Mouse (Mus musculus): ENCODE measurements around the gene Polr1b. TPM values are rescaled to one million over a fixed set of nuclear protein-coding genes. Genes with fewer than 3 reads are reported as not detected.
A peak's percentile ranks its signal among the peaks of the same experiment; 100 is the strongest.

Polr1b gene
- 23.5 and 25.4 TPM in 2 replicates for polyA plus RNA-seq (2016; fragmentation: Nextera tagmentation; extraction: Ambion mirVana)

GRCm38 (mm10) chr2:129100784-129101310 lies at the start of gene Polr1b:
Gene Polr1b, plus strand, starts transcription at chr2:129100995.
- peak within 1 kb of the TSS; percentile 71 for H3K4me3 ChIP-seq
- H3K4me1 ChIP-seq: peaks cover 8% of the 10 kb centered on the region
- peak; percentile 99 for ATAC-seq (ENCODE audit: low FRiP score)
- H3K4me2 ChIP-seq (replicated peaks): peak within 1 kb of the TSS; percentile 84
- peak within 1 kb of the TSS; percentile 79 for H3K9ac ChIP-seq
- H3K27ac ChIP-seq: no peak within 1 kb of the TSS
- no peaks in the 10 kb centered on the region for H3K9me3 ChIP-seq (replicated peaks)
- no peaks in the 10 kb centered on the region for H3K27me3 ChIP-seq
- WGBS: 0% methylated on average over 35 of the region's 35 CpGs
- H3K36me3 ChIP-seq: peaks cover 25% of the 10 kb centered on the region

GRCm38 (mm10) chr2:129052451-129052983 lies 48.3 kb upstream of the Polr1b start:
- Histone ChIP-seq H3K27me3 (no peaks in the 10 kb centered on the region), H3K4me1 (no peaks in the 10 kb centered on the region), H3K4me2 (replicated peaks) (no peak overlapping the region), H3K36me3 (no peaks in the 10 kb centered on the region), H3K9ac (no peak overlapping the region), H3K9me3 (replicated peaks) (no peaks in the 10 kb centered on the region), H3K27ac (no peak overlapping the region), H3K4me3 (no peak overlapping the region)
- whole genome bisulfite sequencing: 73% methylated on average over 4 of the region's 4 CpGs
- ATAC-seq (ENCODE audit: low FRiP score): no peak

DNA sequence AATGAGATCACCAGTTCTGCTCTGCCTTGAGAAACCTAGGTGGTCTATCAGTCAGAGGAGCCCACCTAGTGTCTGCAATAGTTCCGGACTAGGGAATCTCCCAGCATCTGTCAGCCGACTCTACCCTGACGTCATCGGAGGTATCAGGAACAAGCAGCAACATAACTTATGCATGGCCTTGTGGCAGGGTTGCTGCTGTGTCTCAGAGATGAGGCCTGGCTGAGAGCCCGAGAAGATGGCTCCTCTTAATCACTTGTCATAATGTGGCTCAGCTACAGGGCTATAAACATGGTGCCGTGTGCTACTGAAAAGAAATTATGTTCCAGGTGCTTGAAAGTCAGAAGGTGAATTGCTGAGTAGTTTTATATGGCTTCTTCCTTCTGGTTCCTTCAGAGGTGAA lies 45.1 kb upstream of the Polr1b start:
- H3K36me3 ChIP-seq: no peaks in the 10 kb centered on the region
- H3K9me3 ChIP-seq (replicated peaks): no peaks in the 10 kb centered on the region
- no peak overlapping the region for H3K9ac ChIP-seq
- no peak overlapping the region for H3K4me2 ChIP-seq (replicated peaks)
- no peaks in the 10 kb centered on the region; the same call in 1 of the 2 replicates for H3K27me3 ChIP-seq
- no peaks in the 10 kb centered on the region for H3K4me1 ChIP-seq
- no peak for ATAC-seq (ENCODE audit: low FRiP score)
- H3K27ac ChIP-seq: no peak overlapping the region
- 92% methylated on average over 6 of the region's 6 CpGs for WGBS
- no peak overlapping the region for H3K4me3 ChIP-seq

DNA sequence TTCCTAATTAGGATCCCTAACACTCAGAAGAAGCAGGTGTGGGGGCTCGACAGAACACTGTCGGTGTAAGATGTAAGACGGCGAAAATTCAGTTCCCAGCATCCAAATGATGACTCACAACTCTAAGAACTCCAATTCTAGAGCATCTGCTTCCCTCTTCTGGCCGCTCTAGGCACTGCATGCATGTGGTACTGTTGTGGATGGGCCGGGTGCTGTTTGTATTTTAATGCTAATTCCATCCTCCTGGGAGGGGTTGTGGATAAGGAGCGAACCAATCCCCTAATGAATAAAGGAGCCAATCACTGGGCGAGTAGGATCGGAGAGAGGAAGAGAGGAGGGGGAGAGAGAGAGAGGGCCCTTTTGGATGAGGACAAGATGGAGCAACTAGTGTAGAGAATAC lies 44.2 kb upstream of the Polr1b start:
- 42% methylated on average over 9 of the region's 9 CpGs for WGBS
- no peak for ATAC-seq (ENCODE audit: low FRiP score)

DNA sequence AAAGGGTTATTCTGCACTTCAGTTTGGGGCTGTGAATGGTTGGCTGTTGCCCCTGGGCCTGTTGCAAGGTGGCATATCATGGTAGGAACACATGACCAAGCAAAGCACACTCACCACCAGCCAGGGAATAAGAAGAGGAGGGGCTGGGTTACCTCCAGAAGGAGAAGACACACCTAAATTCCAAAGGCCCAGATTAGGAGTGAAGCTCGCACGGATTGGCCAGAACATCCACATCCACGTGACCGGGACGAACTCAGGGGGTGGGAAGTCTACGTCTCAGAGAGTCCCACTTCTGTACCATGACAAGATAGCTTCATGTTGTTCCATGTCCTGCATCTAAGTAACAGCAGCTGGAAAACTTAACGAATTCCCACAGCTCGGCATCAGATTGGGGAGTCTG lies 43.5 kb upstream of the Polr1b start:
- no peaks in the 10 kb centered on the region; the same call in 1 of the 2 replicates for H3K27me3 ChIP-seq

More for the DNA sequence above, 44.2 kb upstream of the Polr1b start:
- Histone ChIP-seq H3K27me3 (no peaks in the 10 kb centered on the region; the same call in 1 of the 2 replicates), H3K4me2 (replicated peaks) (no peak overlapping the region), H3K27ac (no peak overlapping the region), H3K9ac (no peak overlapping the region), H3K9me3 (replicated peaks) (no peaks in the 10 kb centered on the region), H3K4me1 (no peaks in the 10 kb centered on the region), H3K4me3 (no peak overlapping the region), H3K36me3 (no peaks in the 10 kb centered on the region)

GRCm38 (mm10) chr2:129057920-129058361 lies 42.9 kb upstream of the Polr1b start:
- no peaks in the 10 kb centered on the region for H3K36me3 ChIP-seq
- no peak overlapping the region for H3K27ac ChIP-seq
- H3K9me3 ChIP-seq (replicated peaks): no peaks in the 10 kb centered on the region
- no peaks in the 10 kb centered on the region for H3K4me1 ChIP-seq
- H3K4me3 ChIP-seq: no peak overlapping the region
- ATAC-seq (ENCODE audit: low FRiP score): no peak
- H3K27me3 ChIP-seq: no peaks in the 10 kb centered on the region; the same call in 1 of the 2 replicates
- whole genome bisulfite sequencing: 86% methylated on average over 6 of the region's 6 CpGs
- H3K4me2 ChIP-seq (replicated peaks): no peak overlapping the region
- H3K9ac ChIP-seq: no peak overlapping the region

More for the DNA sequence above, 43.5 kb upstream of the Polr1b start:
- Histone ChIP-seq H3K27ac (no peak overlapping the region), H3K4me3 (no peak overlapping the region), H3K36me3 (no peaks in the 10 kb centered on the region), H3K4me2 (replicated peaks) (no peak overlapping the region), H3K9me3 (replicated peaks) (no peaks in the 10 kb centered on the region), H3K9ac (no peak overlapping the region), H3K4me1 (no peaks in the 10 kb centered on the region)
- WGBS: 97% methylated on average over 8 of the region's 8 CpGs
- no peak for ATAC-seq (ENCODE audit: low FRiP score)

GRCm38 (mm10) chr2:129061456-129062059 lies 39.2 kb upstream of the Polr1b start:
- WGBS: 80% methylated on average over 10 of the region's 10 CpGs
- H3K36me3 ChIP-seq: no peaks in the 10 kb centered on the region
- no peak overlapping the region for H3K9ac ChIP-seq
- no peak overlapping the region for H3K4me3 ChIP-seq
- H3K27ac ChIP-seq: no peak overlapping the region
- H3K4me1 ChIP-seq: peaks cover under 1% of the 10 kb centered on the region; the same call in 1 of the 2 replicates
- no peak for ATAC-seq (ENCODE audit: low FRiP score)
- no peaks in the 10 kb centered on the region; the same call in 1 of the 2 replicates for H3K27me3 ChIP-seq
- H3K9me3 ChIP-seq (replicated peaks): no peaks in the 10 kb centered on the region
- H3K4me2 ChIP-seq (replicated peaks): no peak overlapping the region

DNA sequence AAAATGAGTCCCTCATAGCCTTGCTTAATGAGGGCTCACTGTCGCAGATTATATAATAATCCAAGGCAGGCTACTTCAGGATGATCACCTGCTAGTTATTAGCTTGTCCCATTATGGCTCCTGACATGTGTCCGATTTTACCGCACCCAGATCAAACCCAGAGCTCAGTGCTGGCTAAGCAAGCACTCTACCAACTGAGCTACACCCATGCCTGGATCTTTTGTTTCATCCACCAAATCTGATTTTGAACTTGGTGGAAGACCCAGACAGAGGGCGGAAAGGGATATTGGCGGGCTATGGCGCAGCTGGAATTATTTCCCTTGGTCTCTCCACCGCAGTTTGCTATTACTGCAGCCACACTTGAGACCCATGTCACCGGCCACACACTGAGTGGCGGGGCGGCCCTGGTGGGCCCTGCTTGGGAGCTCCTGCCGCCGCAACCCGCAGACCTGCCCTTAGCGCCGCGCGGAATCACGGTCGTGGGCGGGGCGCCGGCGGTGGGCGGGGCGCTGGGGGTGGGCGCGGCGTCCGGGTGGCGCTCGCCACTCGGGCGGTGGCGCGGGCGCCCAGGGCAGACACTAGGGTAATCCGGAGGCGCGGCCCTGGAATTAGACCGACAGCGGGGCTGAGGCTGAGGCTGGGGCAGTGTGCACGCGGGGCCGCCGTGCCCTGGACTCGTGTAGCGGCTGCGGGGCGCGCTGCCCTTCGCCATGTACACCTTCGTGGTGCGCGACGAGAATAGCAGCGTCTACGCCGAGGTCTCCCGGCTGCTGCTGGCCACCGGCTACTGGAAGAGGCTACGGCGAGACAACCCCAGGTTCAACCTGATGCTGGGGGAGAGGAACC lies 35.1 kb upstream of the Polr1b start, which contains the start of gene Ttl:
TSS of gene Ttl (plus strand) at position 506 of the 846 bp plus-strand sequence.
- peak within 1 kb of the TSS; percentile 91 for H3K4me3 ChIP-seq
- H3K4me2 ChIP-seq (replicated peaks): peak within 1 kb of the TSS; percentile 71
- WGBS: 1% methylated on average over 58 of the region's 62 CpGs
- H3K27me3 ChIP-seq: no peaks in the 10 kb centered on the region
- H3K4me1 ChIP-seq: peaks cover 18% of the 10 kb centered on the region
- ATAC-seq (ENCODE audit: low FRiP score): peak; percentile 94
- peak within 1 kb of the TSS; percentile 91 for H3K27ac ChIP-seq
- H3K36me3 ChIP-seq: 0 out of 2 replicates have a peak, but pooled peaks cover 13% of the 10 kb centered on the region
- no peaks in the 10 kb centered on the region for H3K9me3 ChIP-seq (replicated peaks)
- H3K9ac ChIP-seq: peak within 1 kb of the TSS; percentile 91

GRCm38 (mm10) chr2:129066326-129066725 lies 34.5 kb upstream of the Polr1b start:
- Histone ChIP-seq H3K9me3 (replicated peaks) (no peaks in the 10 kb centered on the region), H3K4me1 (peaks cover 18% of the 10 kb centered on the region), H3K4me2 (replicated peaks) (peak overlapping the region; percentile 71), H3K9ac (peak overlapping the region; percentile 91), H3K4me3 (peak overlapping the region; percentile 91), H3K27ac (peak overlapping the region; percentile 91), H3K27me3 (no peaks in the 10 kb centered on the region), H3K36me3 (0 out of 2 replicates have a peak, but pooled peaks cover 13% of the 10 kb centered on the region)
- ATAC-seq (ENCODE audit: low FRiP score): peak; percentile 82
- WGBS: 1% methylated on average over 20 of the region's 20 CpGs

- peaks cover 13% of the 10 kb centered on the region; the same call in 1 of the 2 replicates for H3K36me3 ChIP-seq
- H3K27ac ChIP-seq: no peak overlapping the region
- H3K4me1 ChIP-seq: peaks cover 18% of the 10 kb centered on the region
- no peak overlapping the region for H3K4me3 ChIP-seq
- H3K9me3 ChIP-seq (replicated peaks): no peaks in the 10 kb centered on the region
- WGBS: 95% methylated on average over 3 of the region's 3 CpGs
- no peak for ATAC-seq (ENCODE audit: low FRiP score)
- no peak overlapping the region for H3K9ac ChIP-seq
- H3K27me3 ChIP-seq: no peaks in the 10 kb centered on the region
- H3K4me2 ChIP-seq (replicated peaks): no peak overlapping the region
Observed at GRCm38 (mm10) chr2:129070296-129070695, 30.5 kb upstream of the Polr1b start.

GRCm38 (mm10) chr2:129078313-129078712 lies 22.5 kb upstream of the Polr1b start:
- Histone ChIP-seq H3K9ac (no peak overlapping the region), H3K9me3 (replicated peaks) (no peaks in the 10 kb centered on the region), H3K27me3 (no peaks in the 10 kb centered on the region), H3K4me3 (no peak overlapping the region), H3K4me1 (no peaks in the 10 kb centered on the region), H3K4me2 (replicated peaks) (no peak overlapping the region), H3K36me3 (peaks cover 60% of the 10 kb centered on the region), H3K27ac (no peak overlapping the region)
- 79% methylated on average over 3 of the region's 3 CpGs for WGBS
- no peak for ATAC-seq (ENCODE audit: low FRiP score)

- Histone ChIP-seq H3K4me1 (no peaks in the 10 kb centered on the region), H3K27ac (no peak overlapping the region), H3K36me3 (peaks cover 61% of the 10 kb centered on the region), H3K4me2 (replicated peaks) (no peak overlapping the region), H3K27me3 (no peaks in the 10 kb centered on the region), H3K9ac (no peak overlapping the region), H3K9me3 (replicated peaks) (no peaks in the 10 kb centered on the region), H3K4me3 (no peak overlapping the region)
- WGBS: 95% methylated on average over 2 of the region's 2 CpGs
- no peak for ATAC-seq (ENCODE audit: low FRiP score)
Observed at GRCm38 (mm10) chr2:129079194-129079593, 21.6 kb upstream of the Polr1b start.

Measured in hindbrain, embryonic 12.5 days (tissue).